Mouse (Mus musculus): Measurements from ENCODE around the gene Saa2. TPM values are rescaled to one million over a fixed set of nuclear protein-coding genes. Genes with fewer than 3 reads are reported as not detected.

Saa2 gene
- polyA plus RNA-seq, 1 experiment from 2014 or later, result 0.61 TPM

Other genes with a start within 250 kb of the Saa2 start
- 11.1 and 12.1 TPM in 2 replicates for gene Sergef, start 112.0 kb upstream of the Saa2 start, polyA plus RNA-seq (2016; fragmentation: Nextera tagmentation; extraction: Ambion mirVana)
- gene Tph1, start 79.3 kb upstream of the Saa2 start, polyA plus RNA-seq (2016; fragmentation: Nextera tagmentation; extraction: Ambion mirVana), result not detected in 2 replicates
- 41.3 and 44.4 TPM in 2 replicates for gene Saal1, start 41.1 kb upstream of the Saa2 start, polyA plus RNA-seq (2016; fragmentation: Nextera tagmentation; extraction: Ambion mirVana)
- gene Saa3, start 36.1 kb upstream of the Saa2 start, polyA plus RNA-seq (2016; fragmentation: Nextera tagmentation; extraction: Ambion mirVana), result 0.20 and 0.36 TPM in 2 replicates
- gene Saa4, start 19.2 kb upstream of the Saa2 start, polyA plus RNA-seq (2016; fragmentation: Nextera tagmentation; extraction: Ambion mirVana), result not detected in 2 replicates
- 0.35 and 0.49 TPM in 2 replicates for gene Saa1, start 8.8 kb upstream of the Saa2 start, polyA plus RNA-seq (2016; fragmentation: Nextera tagmentation; extraction: Ambion mirVana)
- gene Hps5, start 44.3 kb downstream of the Saa2 start, polyA plus RNA-seq (2016; fragmentation: Nextera tagmentation; extraction: Ambion mirVana), result 24.0 and 25.3 TPM in 2 replicates
- gene Gtf2h1, start 44.3 kb downstream of the Saa2 start, polyA plus RNA-seq (2016; fragmentation: Nextera tagmentation; extraction: Ambion mirVana), result 51.3 TPM in 2 replicates
- gene Ldha, start 89.7 kb downstream of the Saa2 start, polyA plus RNA-seq (2016; fragmentation: Nextera tagmentation; extraction: Ambion mirVana), result 1,576 and 1,625 TPM in 2 replicates
- 0.27 TPM in 1 of 2 replicates, not detected in the other for gene Ldhc, start 109.4 kb downstream of the Saa2 start, polyA plus RNA-seq (2016; fragmentation: Nextera tagmentation; extraction: Ambion mirVana)
- 221 and 230 TPM in 2 replicates for gene Tsg101, start 168.2 kb downstream of the Saa2 start, polyA plus RNA-seq (2016; fragmentation: Nextera tagmentation; extraction: Ambion mirVana)
- gene Uevld, start 206.7 kb downstream of the Saa2 start, polyA plus RNA-seq (2016; fragmentation: Nextera tagmentation; extraction: Ambion mirVana), result 11.6 and 12.1 TPM in 2 replicates
- not detected in 2 replicates for gene Gm9999, start 231.8 kb downstream of the Saa2 start, polyA plus RNA-seq (2016; fragmentation: Nextera tagmentation; extraction: Ambion mirVana)

All from limb, embryonic 12.5 days (tissue).